Mouse (Mus musculus) gastrocnemius, adult 8-10 months (tissue): Measurements from ENCODE around the gene Bcl2l10. TPM values are rescaled to one million over a fixed set of nuclear protein-coding genes. Genes with fewer than 3 reads are reported as not detected.

ENCODE experiments used
- DNase-seq, 2 experiments: peaks; one replicate each; pipeline ENCODE4 v3.0.0; 2022; ENCODE audit warnings: low spot score in 2 of 2
- total RNA-seq, 4 experiments: library from RNA; stranded (reverse); gene quantifications; 2 replicates each; pipeline ENCODE4 v1.2.4; 2022

The Bcl2l10 gene
- not detected for total RNA-seq

GRCm38 (mm10) chr9:75347458-75347857, at the start of gene Bcl2l10:
Gene Bcl2l10 (plus strand): TSS chr9:75347758.
- DNase-seq: no peak

- no peak for DNase-seq
Observed at GRCm38 (mm10) chr9:75299342-75299741, 48.2 kb upstream of the Bcl2l10 start.

GRCm38 (mm10) chr9:75303033-75303432, 44.5 kb upstream of the Bcl2l10 start:
- no peak for DNase-seq

GRCm38 (mm10) chr9:75303701-75304261, 43.8 kb upstream of the Bcl2l10 start:
- no peak for DNase-seq

- no peak for DNase-seq
Observed at GRCm38 (mm10) chr9:75304286-75304685, 43.3 kb upstream of the Bcl2l10 start.

GRCm38 (mm10) chr9:75306126-75306898, 41.2 kb upstream of the Bcl2l10 start, which contains the start of gene Gnb5:
Gene Gnb5 (plus strand): TSS chr9:75306288.
- DNase-seq: no peak

GRCm38 (mm10) chr9:75307015-75307414, 40.5 kb upstream of the Bcl2l10 start:
- no peak for DNase-seq

- no peak for DNase-seq
Observed at GRCm38 (mm10) chr9:75308621-75309020, 38.9 kb upstream of the Bcl2l10 start.

- peak; percentile 53 to 57 for DNase-seq
Observed at GRCm38 (mm10) chr9:75312008-75312407, 35.5 kb upstream of the Bcl2l10 start.

GRCm38 (mm10) chr9:75313138-75313831, 34.3 kb upstream of the Bcl2l10 start:
- no peak for DNase-seq

- DNase-seq: peak; percentile 53 to 56
Observed at GRCm38 (mm10) chr9:75313832-75314516, 33.6 kb upstream of the Bcl2l10 start.

- no peak for DNase-seq
Observed at GRCm38 (mm10) chr9:75314517-75315105, 32.9 kb upstream of the Bcl2l10 start.

- DNase-seq: no peak
Observed at GRCm38 (mm10) chr9:75315238-75315637, 32.3 kb upstream of the Bcl2l10 start.

- DNase-seq: no peak
Observed at GRCm38 (mm10) chr9:75316771-75317170, 30.8 kb upstream of the Bcl2l10 start.

GRCm38 (mm10) chr9:75318196-75318595, 29.4 kb upstream of the Bcl2l10 start:
- no peak for DNase-seq

- no peak for DNase-seq
Observed at GRCm38 (mm10) chr9:75319365-75319764, 28.2 kb upstream of the Bcl2l10 start.

GRCm38 (mm10) chr9:75322099-75322885, 25.3 kb upstream of the Bcl2l10 start:
- DNase-seq: no peak

GRCm38 (mm10) chr9:75328047-75328446, 19.5 kb upstream of the Bcl2l10 start:
- no peak for DNase-seq

GRCm38 (mm10) chr9:75330821-75331220, 16.7 kb upstream of the Bcl2l10 start:
- DNase-seq: no peak

GRCm38 (mm10) chr9:75334440-75334839, 13.1 kb upstream of the Bcl2l10 start:
- DNase-seq: no peak

- no peak for DNase-seq
Observed at GRCm38 (mm10) chr9:75338016-75338415, 9.5 kb upstream of the Bcl2l10 start.
